Mouse (Mus musculus) liver, embryonic 14.5 days (tissue): ENCODE measurements around the gene Ubap2. TPM values are rescaled to one million over a fixed set of nuclear protein-coding genes. Genes with fewer than 3 reads are reported as not detected.

ENCODE experiments used
- ATAC-seq: fragments of 200-750 bp; cut with Nextera tagmentation; 2 replicates; pipeline ENCODE4 v1.8.0; 2017; ENCODE audit warnings: moderate number of reproducible peaks, mild to moderate bottlenecking, moderate library complexity; ENCODE audit not compliant: insufficient read depth
- DNase-seq, 3 experiments: peaks; one replicate each; pipeline ENCODE4 v3.0.0-alpha.2; 2012 to 2013; ENCODE audit warnings: low read depth in 3 of 3, low spot score in 3 of 3
- H3K27ac ChIP-seq: fragments of 300-500 bp; sonication (generic); 2 replicates; pipeline ENCODE4 v1.5.1; 2014; ENCODE audit warnings: moderate library complexity, mild to moderate bottlenecking, control low read depth, inconsistent platforms
- H3K27me3 ChIP-seq: fragments of 300-500 bp; sonication (generic); 2 replicates; pipeline ENCODE4 v1.6.1; 2014; ENCODE audit warnings: mild to moderate bottlenecking, low read length, moderate library complexity; ENCODE audit not compliant: control insufficient read depth, insufficient read depth
- H3K36me3 ChIP-seq: fragments of 300-500 bp; sonication (generic); replicated peaks from 2 replicates; pipeline ENCODE4 v1.6.1; 2014; ENCODE audit warnings: low read depth; ENCODE audit not compliant: control insufficient read depth, insufficient read depth
- H3K4me1 ChIP-seq, 2 experiments: fragments of 200-500 bp in 1 of 2; fragments of 300-500 bp in 1 of 2; sonication (generic) in 1 of 2; replicated peaks; 2 replicates each; pipeline ENCODE4 v1.6.1; 2012 to 2014; ENCODE audit warnings: antibody characterized with exemption in 1 of 2, inconsistent platforms in 1 of 2, low read length in 1 of 2; ENCODE audit not compliant: control insufficient read depth in 2 of 2, insufficient read depth in 2 of 2
- H3K4me2 ChIP-seq: fragments of 300-500 bp; sonication (generic); 2 replicates; pipeline ENCODE4 v1.6.1; 2014; ENCODE audit warnings: low read depth, mild to moderate bottlenecking, control low read depth, moderate library complexity
- H3K4me3 ChIP-seq, 2 experiments: fragments of 200-500 bp in 1 of 2; fragments of 300-500 bp in 1 of 2; sonication (generic) in 1 of 2; 2 replicates each; pipeline ENCODE4 v1.5.1; 2012 to 2014; ENCODE audit warnings: low read depth in 2 of 2, low read length in 2 of 2, mild to moderate bottlenecking in 2 of 2, control low read depth in 1 of 2, inconsistent platforms in 1 of 2, moderate library complexity in 1 of 2; ENCODE audit not compliant: insufficient read depth in 1 of 2
- H3K9ac ChIP-seq: fragments of 300-500 bp; sonication (generic); replicated peaks from 2 replicates; pipeline ENCODE4 v1.6.1; 2014; ENCODE audit warnings: mild to moderate bottlenecking, control low read depth, moderate library complexity
- H3K9me3 ChIP-seq: fragments of 300-500 bp; sonication (generic); 2 replicates; pipeline ENCODE4 v1.6.1; 2016; ENCODE audit warnings: low read length, mixed read lengths; ENCODE audit not compliant: control insufficient read depth
- CTCF ChIP-seq: IDR thresholded peaks from 2 replicates; pipeline ENCODE4 v1.5.1; 2016; ENCODE audit warnings: antibody characterized with exemption, low read depth, control low read depth
- EP300 ChIP-seq: IDR thresholded peaks from 2 replicates; pipeline ENCODE4 v1.6.1; 2016; ENCODE audit warnings: antibody characterized with exemption, low read depth
- WGBS: fragments of 180-500 bp; shearing (Covaris S2); extraction: QIAGEN DNeasy Blood & Tissue Kit; methylation state at CpG from one replicate; pipeline ENCODE4 v1.1.7; 2014; ENCODE audit not compliant: insufficient replicate concordance; 5-methylcytosine and 5-hydroxymethylcytosine counted together
- polyA plus RNA-seq, 2 experiments: library from polyadenylated mRNA; depleted of rRNA in 1 of 2; stranded (reverse) in 1 of 2; unstranded in 1 of 2; fragments of >200 nt; fragmentation: Nextera tagmentation in 1 of 2; extraction: Ambion mirVana in 1 of 2; gene quantifications; 2 replicates each; pipeline versions ENCODE4 v1.2.1 to v1.2.3; 2012 to 2014

The Ubap2 gene
- polyA plus RNA-seq, 2 experiments = 17.2 to 17.7 TPM

- Histone ChIP-seq H3K9ac (no peak overlapping the region), H3K27ac (no peak overlapping the region), H3K9me3 (no peaks in the 10 kb centered on the region), H3K36me3 (peaks cover 89% of the 10 kb centered on the region), H3K4me3 (no peak overlapping the region), H3K4me2 (no peak overlapping the region), H3K27me3 (no peaks in the 10 kb centered on the region), H3K4me1 (no peaks in the 10 kb centered on the region)
- TF ChIP-seq CTCF (no peak), EP300 (no peak)
- 85% methylated on average over 8 of the region's 8 CpGs for WGBS
- DNase-seq = no peak
- no peak for ATAC-seq
These were observed 72.8 kb downstream of the Ubap2 start for GRCm38 (mm10) chr4:41202135-41202534.

- Histone ChIP-seq H3K9ac (no peak overlapping the region), H3K36me3 (peaks cover 71% of the 10 kb centered on the region), H3K4me3 (no peak overlapping the region), H3K27me3 (no peaks in the 10 kb centered on the region), H3K4me2 (no peak overlapping the region), H3K27ac (no peak overlapping the region), H3K4me1 (0 out of 4 replicates have a peak, but pooled peaks cover 0 to 2% of the 10 kb centered on the region in 2 experiments), H3K9me3 (no peaks in the 10 kb centered on the region)
- WGBS = 83% methylated on average over 3 of the region's 3 CpGs
- DNase-seq (no peak), ATAC-seq (no peak)
- TF ChIP-seq EP300 (no peak), CTCF (no peak)
These were observed 77.9 kb downstream of the Ubap2 start for GRCm38 (mm10) chr4:41196861-41197610.

DNA sequence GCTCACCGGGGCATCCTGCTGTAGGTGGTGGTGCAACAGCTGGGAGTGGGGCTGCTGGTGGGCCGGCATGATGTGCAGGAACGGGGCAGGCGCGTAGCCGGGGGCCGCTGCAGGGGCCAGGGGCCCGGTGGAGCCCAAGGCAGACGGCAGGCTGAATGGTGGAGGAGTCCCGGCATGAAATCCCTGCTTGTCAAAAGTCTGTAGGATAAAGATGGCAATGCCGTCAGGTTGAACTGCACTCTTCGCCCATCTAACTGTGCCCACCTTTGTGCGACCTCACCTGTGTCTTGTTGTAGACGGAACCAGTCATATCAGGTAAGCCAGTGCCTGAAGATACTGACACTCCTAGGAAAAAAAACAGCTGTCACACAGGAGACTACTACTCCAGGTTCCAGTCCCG is 79.6 kb downstream of the Ubap2 start:
- Histone ChIP-seq H3K9ac (no peak overlapping the region), H3K4me3 (no peak overlapping the region), H3K9me3 (no peaks in the 10 kb centered on the region), H3K4me2 (no peak overlapping the region), H3K27me3 (no peaks in the 10 kb centered on the region), H3K36me3 (peaks cover 68% of the 10 kb centered on the region), H3K27ac (no peak overlapping the region), H3K4me1 (0 out of 4 replicates have a peak, but pooled peaks cover 0 to 2% of the 10 kb centered on the region in 2 experiments)
- TF ChIP-seq EP300 (no peak), CTCF (no peak)
- no peak for DNase-seq
- no peak for ATAC-seq
- WGBS = 93% methylated on average over 15 of the region's 15 CpGs

DNA sequence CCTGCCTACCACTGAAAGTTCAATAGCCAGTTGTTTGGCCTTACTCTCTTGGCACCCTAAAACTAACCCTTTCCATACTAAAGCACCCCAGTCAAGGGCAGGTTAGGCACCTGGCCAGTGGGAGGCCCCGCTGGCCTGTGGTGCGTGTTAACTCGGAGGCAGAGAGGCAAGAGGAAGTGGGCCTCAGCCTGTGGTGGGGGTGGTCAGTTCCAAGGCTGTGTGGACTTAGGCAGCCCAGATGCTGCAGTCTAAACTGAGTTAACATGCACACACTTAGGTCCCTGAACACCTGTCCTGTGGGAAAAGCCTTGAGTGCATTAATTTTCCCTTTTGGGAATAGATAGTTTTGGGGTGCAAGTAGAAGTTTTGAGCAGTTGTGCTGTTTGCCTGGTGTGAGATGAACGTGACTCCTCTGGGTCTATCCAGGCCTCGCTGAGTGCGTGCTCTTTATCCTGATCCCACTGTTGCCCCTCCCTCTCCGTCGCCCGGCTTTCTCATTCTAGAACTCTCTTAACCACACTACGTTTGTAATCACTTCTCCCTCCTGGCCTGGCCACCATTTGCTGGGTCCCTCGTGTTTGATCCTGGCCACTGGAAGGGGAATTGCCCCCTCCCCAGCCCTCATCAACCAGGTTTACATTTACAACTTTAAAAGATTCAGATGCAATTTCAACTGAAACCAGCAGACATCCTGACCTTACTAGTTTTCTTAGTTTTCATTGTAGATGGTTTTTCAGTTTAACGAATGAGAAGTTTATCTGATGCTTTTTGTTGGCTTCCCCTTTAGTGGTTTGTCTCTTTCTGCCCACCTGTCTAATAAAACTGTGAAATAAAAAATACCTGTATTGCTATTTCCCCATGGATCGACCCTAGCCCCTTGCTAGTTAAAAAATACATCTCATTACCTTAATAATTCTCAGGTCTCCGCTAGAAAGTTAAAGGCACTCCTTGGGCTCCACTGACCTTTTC is 82.1 kb downstream of the Ubap2 start:
- Histone ChIP-seq H3K9ac (no peak overlapping the region), H3K36me3 (peaks cover 56% of the 10 kb centered on the region), H3K4me3 (no peak overlapping the region), H3K9me3 (no peaks in the 10 kb centered on the region), H3K4me2 (no peak overlapping the region), H3K27ac (no peak overlapping the region), H3K27me3 (no peaks in the 10 kb centered on the region), H3K4me1 (0 out of 4 replicates have a peak, but pooled peaks cover 0 to 2% of the 10 kb centered on the region in 2 experiments)
- ATAC-seq (no peak), DNase-seq (no peak)
- TF ChIP-seq EP300 (no peak), CTCF (no peak)
- WGBS = 28% methylated on average over 14 of the region's 14 CpGs

DNA sequence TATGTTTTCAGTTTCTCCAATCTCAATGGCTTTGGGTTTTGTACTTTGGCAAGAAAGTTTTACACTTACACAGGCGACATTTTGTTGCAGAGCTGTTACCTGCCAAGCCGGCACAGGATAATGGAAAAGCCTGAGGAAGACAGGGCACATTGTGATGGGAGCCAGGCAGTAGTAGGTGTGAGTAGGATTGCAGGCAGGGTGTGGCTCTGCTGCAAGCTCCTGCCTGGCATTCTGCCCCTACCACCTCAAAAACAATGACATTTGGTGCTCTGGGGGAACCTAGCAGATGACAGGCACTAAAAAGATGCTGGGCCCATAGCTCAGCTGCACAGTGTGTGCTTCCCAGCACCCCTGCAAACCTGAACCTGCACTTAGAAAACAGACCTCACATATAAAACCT is 85.1 kb downstream of the Ubap2 start:
- no peak overlapping the region for H3K27ac ChIP-seq
- H3K4me3 ChIP-seq = no peak overlapping the region
- 82% methylated on average over 2 of the region's 2 CpGs for WGBS
- no peak for DNase-seq
- ATAC-seq = no peak
- no peak overlapping the region for H3K9ac ChIP-seq
- H3K4me2 ChIP-seq = no peak overlapping the region
- no peaks in the 10 kb centered on the region for H3K9me3 ChIP-seq
- no peaks in the 10 kb centered on the region for H3K27me3 ChIP-seq
- peaks cover 27% of the 10 kb centered on the region for H3K36me3 ChIP-seq
- TF ChIP-seq EP300 (no peak), CTCF (no peak)
- H3K4me1 ChIP-seq = 0 out of 4 replicates have a peak, but pooled peaks cover 0 to 2% of the 10 kb centered on the region in 2 experiments
